Mouse (Mus musculus) retina, postnatal 7 days (tissue): ENCODE measurements around the gene Nebl.
"Not testable (repeated sequence)": the region's sequence is repeated elsewhere in the genome, so short reads cannot be mapped to it uniquely, and the experiment has no call there.

Experiments used
- DNase-seq: peaks from one replicate; pipeline ENCODE4 v3.0.0-alpha.2; 2012; ENCODE audit warnings: low read depth, low spot score

Gene Nebl

DNA sequence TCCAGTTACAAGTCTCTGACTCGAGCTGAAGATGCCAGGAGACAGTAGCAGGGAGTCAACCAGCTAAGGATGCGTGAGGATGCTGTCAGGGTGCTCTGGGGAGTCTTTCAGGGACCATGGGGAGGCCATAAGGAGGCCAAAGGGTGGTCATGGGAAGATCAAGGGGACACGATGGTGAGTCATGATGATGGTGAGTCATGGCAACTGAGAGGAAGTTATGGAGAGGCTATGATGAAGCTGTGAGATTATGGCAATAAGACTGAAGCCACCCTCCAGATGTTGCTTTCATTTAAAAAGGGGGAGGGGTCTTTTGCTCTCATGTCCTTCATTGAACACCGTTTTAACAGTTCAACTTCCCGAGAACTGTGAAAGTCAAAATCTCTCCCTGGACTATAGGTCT is 322.0 kb downstream of the Nebl start:
- no peak for DNase-seq

DNA sequence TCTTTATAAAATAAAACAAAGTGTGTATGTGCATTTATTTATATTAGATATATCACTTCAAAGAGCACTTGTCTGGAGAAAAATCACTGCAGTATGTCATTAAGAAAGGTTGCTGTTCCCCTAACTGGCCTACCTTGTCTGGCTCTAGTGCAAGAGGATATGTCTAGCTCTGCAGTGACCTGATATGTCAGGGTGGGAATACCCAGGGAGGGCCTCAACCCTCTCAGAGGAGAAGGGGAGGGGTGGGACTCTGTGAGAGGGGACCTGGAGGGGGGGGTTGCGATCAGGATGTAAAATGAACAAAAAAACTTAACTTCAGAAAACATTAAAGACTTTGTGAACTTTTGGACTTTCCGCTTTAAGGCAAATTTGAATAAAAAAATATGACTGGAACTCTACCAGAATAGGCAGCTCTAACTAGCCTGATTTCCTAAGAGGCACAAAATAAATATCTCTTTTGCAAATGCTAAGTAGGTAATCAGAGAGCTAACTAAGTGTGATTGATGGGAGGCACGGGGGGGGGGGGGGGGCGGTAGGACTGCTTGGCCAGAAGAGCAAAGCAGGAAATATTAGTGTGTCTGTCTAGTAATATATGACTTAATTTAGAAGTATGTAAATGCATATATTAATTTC is 325.2 kb downstream of the Nebl start:
- DNase-seq, result no peak

DNA sequence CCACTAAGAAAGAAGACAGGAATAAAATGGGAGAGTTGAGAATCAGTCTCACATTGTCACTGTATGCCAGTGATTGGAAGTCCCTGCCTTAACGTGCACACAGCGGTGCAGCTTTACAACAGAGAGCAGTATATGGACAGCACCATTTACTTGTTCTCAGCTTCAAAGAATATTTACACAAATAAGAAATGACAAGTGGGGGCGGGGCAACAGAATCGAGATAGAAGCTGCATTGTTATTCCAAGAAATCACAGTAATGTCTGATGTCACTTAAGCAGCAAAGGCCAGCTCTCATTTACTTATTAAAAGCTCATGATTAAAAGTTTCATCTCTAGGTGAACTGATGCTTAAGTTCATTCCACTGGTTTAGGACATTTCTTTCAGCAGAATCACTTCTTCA is 328.8 kb downstream of the Nebl start:
- DNase-seq, result no peak

DNA sequence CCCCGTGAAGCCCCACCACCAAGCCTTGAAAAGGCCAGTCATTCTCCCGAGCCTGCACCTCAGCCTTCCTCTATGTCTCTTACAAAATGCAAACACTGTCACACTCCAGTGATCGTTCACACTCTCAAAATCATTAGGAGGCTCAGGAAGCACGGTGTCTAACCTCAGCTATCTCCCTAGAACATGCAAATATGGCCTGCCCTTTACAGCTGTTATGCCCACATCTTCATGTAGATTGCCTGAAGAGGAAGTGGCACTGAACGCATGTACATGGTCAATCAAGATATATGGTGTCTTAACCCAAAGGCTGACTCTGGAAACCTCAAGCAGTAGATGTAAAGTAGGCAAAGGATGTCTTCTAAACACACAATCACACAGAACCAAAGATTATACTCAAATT is 335.0 kb downstream of the Nebl start:
- no peak for DNase-seq

DNA sequence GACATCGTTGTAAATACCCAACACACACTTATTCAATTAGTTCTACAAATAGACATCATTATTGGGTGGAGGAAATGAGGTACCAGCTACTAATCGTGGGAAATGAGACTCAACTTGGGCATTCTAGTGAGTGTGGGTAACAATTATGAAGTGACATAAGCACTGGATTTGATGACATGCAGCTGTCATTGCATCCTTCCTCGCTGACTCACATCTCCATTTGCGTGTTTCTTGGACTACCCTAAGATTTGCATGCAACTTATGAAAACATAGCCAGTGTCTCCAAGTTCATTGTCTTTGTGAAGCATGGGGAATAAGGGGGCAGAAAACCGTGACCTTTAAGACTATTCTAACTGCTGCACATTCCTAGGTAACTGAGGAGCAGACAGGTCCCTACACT is 339.9 kb downstream of the Nebl start:
- DNase-seq, result no peak

DNA sequence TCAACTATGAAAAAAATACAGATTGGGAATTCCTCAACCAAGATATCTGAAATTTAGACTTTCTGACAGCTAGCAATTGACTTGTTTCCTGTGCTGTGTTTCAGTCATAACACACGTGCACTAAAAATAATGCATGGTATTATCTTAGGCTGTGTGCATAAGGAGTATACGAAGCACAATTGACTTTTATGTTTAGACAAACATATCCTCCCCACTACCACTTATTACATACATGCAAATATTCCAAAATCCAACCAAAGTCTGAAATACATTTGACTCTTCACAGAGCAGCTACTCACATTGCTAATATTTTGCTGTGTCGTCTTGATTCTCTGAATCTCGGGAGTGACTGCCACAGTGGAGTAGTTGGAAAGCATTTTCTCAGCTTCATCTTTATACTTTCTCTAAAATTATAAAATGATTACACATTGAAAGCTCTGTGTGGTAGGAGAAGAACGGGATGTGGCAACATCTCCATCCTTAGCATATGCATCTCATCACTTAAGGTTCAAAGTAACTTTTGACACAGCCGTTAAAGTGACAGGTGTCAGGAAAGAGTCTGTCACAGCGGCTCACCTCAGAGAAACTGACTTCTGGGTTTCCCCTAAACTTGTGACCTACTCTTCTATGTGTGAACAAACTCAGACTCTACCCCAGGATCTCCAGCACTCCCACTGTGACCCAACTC is 340.6 kb downstream of the Nebl start:
- no peak for DNase-seq

DNA sequence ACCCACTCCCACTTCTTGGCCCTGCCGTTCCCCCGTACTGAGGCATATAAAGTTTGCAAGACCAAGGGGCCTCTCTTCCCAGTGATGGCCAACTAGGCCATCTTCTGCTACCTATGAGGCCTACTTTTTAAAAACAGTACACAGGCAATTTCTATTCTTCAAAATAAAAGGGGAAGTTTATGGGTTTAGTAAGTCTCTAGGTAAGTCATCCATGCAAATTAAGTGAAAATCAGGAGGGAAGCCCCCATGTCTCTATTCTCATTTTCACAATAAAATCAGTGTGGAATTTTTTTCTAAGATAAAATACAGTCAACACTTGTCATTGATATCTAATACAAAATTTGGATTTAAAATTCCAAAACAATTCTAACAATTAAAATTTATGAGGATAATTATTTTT is 341.4 kb downstream of the Nebl start:
- DNase-seq, result no peak

DNA sequence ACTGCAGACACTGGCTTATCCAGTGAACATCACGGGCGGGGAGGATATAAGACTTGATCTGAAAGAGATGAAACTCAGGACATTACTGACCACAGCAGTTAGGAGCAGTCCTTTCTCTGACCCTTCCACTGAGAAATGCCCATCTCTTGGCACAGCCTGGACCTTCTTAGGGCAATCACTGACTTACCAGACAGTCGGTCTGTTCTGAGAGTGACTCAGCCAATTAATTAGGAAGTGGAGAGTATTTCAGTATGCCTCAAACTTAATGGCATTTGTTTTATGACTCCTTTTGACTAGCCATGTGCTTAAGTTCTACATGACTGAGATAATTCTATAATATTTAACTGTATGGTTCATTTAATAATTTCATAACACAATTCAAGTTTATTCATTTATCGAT is 341.9 kb downstream of the Nebl start:
- no peak for DNase-seq

DNA sequence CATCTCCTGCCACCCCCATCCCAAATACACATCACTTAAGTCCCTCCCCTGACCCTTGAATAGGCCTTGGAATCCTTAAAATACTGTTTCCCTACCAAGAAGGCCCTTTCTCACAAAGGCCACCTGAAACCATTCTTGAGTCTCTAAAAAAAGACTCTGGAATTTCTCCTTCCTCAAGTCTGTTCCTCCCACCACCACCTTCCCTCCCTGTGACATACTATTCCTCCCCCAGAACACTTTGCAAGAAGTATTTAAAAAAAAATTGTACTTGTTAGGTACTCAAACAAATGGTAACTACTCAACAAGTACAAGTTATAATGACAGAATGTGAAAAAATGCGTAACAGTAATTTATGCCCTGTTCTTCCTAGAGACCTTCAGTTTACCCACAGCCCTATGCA is 349.0 kb downstream of the Nebl start:
- no peak for DNase-seq

DNA sequence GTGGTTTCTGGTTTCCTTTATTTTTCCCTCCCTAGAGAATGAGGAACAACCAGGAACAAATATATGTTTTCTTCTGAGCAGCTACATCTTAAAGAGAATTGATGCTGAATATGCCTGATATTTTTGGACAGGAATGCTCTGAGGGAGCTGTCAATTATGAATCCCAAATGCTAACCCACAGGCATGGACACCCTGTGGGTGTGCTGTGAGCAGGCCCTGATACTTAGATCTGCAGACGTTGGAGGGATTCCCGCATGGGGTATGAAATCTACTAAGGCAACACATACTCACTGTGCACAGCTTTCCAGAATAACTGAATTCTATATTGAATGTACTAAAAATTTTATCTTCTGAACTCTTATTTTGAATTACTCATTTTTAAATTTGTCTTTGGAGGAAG is 355.3 kb downstream of the Nebl start:
- no peak for DNase-seq

DNA sequence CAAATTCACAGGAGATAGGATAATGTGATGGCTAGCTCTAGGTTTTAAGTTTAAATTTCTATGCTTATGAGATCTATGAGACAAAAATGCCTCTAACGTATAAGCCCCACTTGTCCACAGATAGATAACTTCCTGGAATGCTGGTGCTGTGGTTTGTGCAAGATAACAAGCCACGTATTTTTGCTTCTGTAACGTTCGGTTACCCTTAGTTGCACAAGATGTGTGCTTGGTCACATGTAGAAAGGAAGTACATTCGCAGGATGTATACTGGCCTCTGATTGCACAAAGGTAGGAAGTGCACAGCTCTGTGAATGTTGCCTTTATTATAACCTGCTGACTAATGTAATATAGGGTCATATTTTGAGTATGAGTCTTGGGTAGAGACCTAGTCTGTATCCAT is 365.6 kb downstream of the Nebl start:
- DNase-seq, result no peak

DNA sequence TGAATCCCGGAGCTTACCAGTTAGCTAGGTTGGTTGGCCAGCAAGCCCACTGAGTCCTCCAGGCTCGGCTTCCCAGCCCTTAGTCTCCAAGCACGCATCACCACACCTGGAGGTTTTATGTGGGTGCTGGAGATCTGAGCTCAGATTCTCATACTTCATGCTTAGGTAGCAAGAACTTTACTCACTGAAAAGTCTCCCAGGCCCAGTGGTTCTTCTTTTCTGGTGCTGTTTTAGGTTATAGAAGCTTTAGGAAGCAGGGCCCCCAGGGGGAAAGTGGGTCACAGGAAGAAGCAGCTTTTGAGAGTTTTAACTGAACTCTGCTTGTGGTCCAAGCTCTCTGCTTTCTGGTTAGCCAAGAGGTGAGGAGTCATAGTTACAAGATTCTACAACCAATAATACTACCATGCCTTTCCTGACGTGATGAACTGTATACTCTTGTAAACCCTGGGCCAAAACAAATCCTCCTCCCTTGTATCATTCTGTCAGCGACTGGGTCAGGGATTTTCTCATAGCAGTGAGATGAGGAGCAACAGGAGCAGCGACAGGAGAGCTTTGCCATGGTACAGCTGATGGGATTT is 366.2 kb downstream of the Nebl start:
- no peak for DNase-seq

DNA sequence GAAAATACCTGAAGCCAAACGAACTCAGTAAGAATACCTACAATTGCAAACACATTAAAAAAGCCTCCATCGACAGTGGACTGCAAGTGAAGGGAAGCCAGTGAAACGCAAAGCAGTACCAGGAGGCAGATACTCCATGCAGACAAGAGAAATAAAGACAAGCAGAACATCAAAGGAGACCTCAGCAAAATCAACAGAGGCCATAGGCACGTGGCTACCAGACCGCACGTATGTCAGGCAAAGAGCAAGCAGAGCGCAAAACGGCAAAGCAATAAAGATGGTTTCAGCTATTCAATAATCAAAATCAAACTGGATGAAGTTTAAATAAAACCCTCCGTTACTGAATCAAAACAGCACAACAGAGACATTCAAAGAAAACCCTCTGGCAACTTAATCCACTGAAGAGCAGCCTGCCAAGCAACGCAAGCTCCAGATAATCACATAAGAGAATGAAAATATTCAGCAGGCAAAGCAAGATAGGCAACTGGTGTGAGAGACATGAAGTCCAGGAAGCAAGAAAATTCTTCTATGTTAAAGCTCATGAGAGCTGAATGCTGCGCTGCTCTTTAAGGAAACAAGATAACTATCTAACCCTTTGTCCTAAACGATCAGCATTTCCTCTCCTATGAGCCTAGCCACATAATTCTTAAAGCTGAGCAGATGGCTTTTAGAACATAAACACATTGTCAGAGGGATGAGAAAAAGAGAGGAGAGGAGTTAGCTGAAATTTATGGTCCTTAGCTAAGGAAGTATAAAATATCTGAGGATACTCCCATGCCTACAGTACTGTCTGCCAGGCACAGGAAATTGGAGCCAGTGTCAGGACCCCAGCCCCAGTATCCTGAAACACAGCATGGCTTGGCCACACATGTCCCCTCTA is 367.7 kb downstream of the Nebl start:
- no peak for DNase-seq

DNA sequence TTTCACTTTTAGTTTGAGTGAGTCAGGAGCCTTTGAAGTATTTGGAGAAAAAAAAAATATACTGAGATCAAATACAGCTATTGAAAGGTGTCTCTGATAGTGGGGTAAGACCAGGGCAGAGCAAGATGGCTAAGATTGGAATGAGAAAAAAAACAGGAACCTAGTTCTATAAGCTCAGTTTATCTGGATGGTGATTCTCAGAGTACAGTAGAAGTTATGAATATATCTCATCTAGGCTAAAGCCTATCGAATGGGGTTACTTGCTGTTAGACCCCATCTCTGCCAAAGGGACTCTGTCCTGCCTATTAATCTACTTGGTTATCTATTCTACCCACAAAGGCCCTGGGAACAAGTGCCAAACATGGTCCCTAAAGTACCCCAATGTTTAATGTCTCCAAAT is 369.1 kb downstream of the Nebl start:
- DNase-seq, result no peak

DNA sequence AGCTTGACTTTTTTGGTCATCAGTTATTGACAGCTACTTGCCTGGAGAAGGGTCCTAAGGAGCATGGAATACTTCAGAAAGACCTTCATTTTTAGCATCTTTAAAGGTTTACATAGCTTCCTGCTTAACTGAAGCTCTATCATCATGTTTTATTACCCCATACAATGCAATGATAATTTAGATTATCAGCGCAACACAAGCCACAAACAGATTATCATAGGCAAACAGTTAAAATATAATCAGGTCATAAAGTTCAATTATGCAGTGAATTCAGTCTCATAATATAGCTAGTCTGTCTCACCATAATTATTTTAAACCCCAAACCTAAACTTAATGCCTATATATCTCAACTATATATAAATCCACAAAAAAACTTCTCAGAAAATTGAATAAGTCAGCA is 386.6 kb downstream of the Nebl start:
- no peak for DNase-seq

DNA sequence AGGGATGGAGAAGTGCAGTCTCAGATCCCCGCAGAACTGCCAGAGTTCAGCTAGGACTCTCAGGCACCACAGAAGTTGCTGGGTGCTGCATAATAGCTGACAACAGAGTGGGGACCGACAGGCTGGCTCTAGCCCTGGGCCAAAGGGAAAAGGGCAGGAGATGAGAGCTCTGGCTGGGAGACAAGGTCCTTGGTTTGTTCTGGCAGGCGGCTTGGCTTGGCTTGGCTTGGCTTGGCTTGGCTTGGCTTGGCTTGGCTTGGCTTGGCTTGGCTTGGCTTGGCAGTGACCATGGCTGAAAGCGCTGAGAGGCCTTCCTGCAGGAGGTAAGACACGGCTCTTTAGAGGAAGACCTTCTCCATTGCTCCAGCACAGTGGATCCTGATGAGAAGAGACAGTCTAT is 395.8 kb downstream of the Nebl start:
- DNase-seq, result no peak

DNA sequence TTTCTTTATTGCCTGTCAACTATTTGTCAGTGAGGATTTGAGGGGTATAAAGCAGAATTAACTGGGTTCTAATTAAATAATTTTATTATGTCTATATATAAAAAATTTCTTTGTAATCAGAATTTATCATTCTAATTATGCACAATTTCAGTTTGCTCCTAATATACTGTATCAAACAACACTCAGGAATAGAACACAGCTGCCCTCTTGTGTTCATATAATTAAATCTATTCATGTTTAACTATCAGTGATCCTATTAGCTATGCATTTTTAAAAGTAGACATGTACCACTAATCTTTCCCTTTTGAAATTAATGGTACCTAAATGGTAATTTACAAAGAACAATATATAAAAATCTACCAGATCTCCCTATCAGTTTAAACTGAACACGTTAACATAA is 404.7 kb downstream of the Nebl start:
- peak; percentile 9 for DNase-seq

DNA sequence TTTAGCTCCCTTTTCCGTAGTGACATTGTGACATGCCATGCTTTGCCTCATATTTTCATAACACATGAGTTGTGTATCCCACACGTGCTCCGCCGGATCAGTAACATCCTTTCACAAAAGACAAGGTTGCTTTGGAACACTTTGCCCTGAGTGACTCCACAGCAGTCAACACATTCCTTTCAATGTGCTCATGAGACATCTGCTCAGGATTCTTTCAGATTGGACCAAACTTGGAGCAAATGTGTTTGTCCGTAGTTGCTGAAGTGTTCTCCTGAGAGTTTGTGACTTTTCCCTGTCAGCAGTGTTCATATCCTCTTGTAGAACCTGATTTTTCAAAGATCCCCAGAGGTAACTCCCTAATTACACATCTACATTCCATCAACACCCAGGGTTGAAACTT is 414.4 kb downstream of the Nebl start:
- no peak for DNase-seq

DNA sequence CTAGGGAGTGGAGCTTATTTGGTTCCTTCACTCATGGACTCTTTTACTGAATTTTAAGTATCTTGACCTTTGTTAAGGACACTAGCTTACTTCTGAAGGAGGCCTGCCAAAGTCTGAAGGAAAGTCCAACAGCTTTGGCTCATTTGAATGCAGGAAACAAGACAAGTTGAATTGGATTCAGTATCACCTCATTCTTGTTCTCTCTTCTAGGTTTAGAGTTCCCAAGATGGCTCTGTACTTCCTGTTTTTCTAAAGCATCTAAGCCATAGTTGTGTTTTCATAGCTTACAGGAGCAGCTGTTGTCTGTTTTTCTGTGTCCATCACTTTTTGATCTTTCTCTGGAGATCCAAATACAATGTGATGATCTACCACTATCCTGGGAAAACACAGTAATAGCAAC is 429.9 kb downstream of the Nebl start:
- no peak for DNase-seq

DNA sequence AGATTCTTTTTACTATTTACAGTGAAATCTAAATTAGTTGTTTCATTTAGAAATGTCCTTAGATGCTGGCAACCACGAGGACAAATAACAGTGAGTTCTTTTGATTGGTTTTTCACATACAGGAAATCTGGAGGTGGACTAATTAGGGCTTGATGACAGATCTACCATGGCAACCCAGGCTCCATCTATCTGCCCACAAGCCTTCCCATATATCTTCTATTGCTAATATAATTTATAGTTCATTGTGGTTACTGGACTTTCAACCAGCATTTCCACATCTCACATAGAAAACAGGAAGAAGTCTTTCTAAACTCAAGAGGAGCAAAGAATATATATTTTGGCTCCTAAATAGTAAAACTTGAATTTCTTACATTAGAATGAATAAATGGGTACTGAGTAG is 433.8 kb downstream of the Nebl start:
- no peak for DNase-seq

DNA sequence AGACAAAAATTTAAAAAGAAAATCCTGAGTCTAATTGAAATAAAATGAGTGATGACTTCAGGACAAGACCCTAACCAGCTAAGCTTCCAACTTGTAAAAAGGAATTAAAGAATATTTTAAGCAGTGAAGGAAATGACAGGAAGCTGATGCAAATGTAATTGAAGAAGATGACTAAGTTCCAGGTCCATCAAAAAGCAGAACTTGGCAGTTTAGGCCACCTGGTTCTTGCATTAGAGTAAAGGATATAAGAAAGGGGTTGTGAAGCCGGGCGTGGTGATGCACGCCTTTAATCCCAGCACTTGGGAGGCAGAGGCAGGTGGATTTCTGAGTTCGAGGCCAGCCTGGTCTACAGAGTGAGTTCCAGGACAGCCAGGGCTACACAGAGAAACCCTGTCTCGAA is 436.0 kb downstream of the Nebl start:
- not testable (repeated sequence) for DNase-seq
